Mouse (Mus musculus) kidney, adult 2 months (tissue): ENCODE measurements around the gene Vmn2r81.

ENCODE experiments used
- CTCF ChIP-seq: fragments of 200-500 bp; conservative IDR thresholded peaks from 2 replicates; pipeline ENCODE4 v1.5.1; 2011; ENCODE audit warnings: low read depth, mild to moderate bottlenecking, control low read depth, low read length, moderate library complexity, mixed read lengths; ENCODE audit not compliant: insufficient read depth, insufficient read length
- POLR2A ChIP-seq: fragments of 200-500 bp; IDR thresholded peaks from one replicate; pipeline ENCODE4 v1.6.1; 2011; ENCODE audit warnings: low read depth, low read length, control low read depth

- TF ChIP-seq POLR2A (no peak), CTCF (no peak)
Observed at GRCm38 (mm10) chr10:79322737-79323086, 75.2 kb downstream of the Vmn2r81 start.
